Mouse (Mus musculus) limb, embryonic 15.5 days (tissue): Measurements from ENCODE around the gene Gsto2. TPM values are rescaled to one million over a fixed set of nuclear protein-coding genes. Genes with fewer than 3 reads are reported as not detected.
A peak's percentile ranks its signal among the peaks of the same experiment; 100 is the strongest.
"Not testable (repeated sequence)": the region's sequence is repeated elsewhere in the genome, so short reads cannot be mapped to it uniquely, and the experiment has no call there.

Experiments
- ATAC-seq: fragments of 200-750 bp; cut with Nextera tagmentation; 2 replicates; pipeline ENCODE4 v1.8.0; 2017; ENCODE audit warnings: low read depth, moderate TSS enrichment; ENCODE audit not compliant: insufficient number of reproducible peaks, low FRiP score, low TSS enrichment
- H3K27ac ChIP-seq: fragments of 300-500 bp; sonication (generic); 2 replicates; pipeline ENCODE4 v1.5.1; 2015; ENCODE audit warnings: moderate library complexity, mild to moderate bottlenecking, inconsistent platforms
- H3K27me3 ChIP-seq: fragments of 300-500 bp; sonication (generic); 2 replicates; pipeline ENCODE4 v1.6.1; 2015; ENCODE audit warnings: inconsistent platforms
- H3K36me3 ChIP-seq: fragments of 300-500 bp; sonication (generic); 2 replicates; pipeline ENCODE4 v1.6.1; 2015; ENCODE audit warnings: inconsistent platforms
- H3K4me1 ChIP-seq: fragments of 300-500 bp; sonication (generic); 2 replicates; pipeline ENCODE4 v1.6.1; 2015; ENCODE audit warnings: inconsistent platforms
- H3K4me2 ChIP-seq: fragments of 300-500 bp; sonication (generic); 2 replicates; pipeline ENCODE4 v1.6.1; 2015; ENCODE audit warnings: mild to moderate bottlenecking, inconsistent platforms
- H3K4me3 ChIP-seq: fragments of 300-500 bp; sonication (generic); 2 replicates; pipeline ENCODE4 v1.5.1; 2015; ENCODE audit warnings: mild to moderate bottlenecking, inconsistent platforms
- H3K9ac ChIP-seq: fragments of 300-500 bp; sonication (generic); 2 replicates; pipeline ENCODE4 v1.6.1; 2015; ENCODE audit warnings: inconsistent platforms
- H3K9me3 ChIP-seq: fragments of 300-500 bp; sonication (generic); 2 replicates; pipeline ENCODE4 v1.6.1; 2016; ENCODE audit warnings: inconsistent platforms
- whole genome bisulfite sequencing: fragments of 180-500 bp; shearing (Covaris S2); methylation state at CpG from one replicate; pipeline ENCODE4 v1.1.7; 2015; 5-methylcytosine and 5-hydroxymethylcytosine counted together
- polyA plus RNA-seq: library from polyadenylated mRNA; unstranded; fragments of >200 nt; fragmentation: Nextera tagmentation; extraction: Ambion mirVana; gene quantifications from 2 replicates; pipeline ENCODE4 v1.2.1, GENCODE M21; 2015

Gsto2 gene
- polyA plus RNA-seq, 1 experiment from 2014 or later, result 1.1 TPM

DNA sequence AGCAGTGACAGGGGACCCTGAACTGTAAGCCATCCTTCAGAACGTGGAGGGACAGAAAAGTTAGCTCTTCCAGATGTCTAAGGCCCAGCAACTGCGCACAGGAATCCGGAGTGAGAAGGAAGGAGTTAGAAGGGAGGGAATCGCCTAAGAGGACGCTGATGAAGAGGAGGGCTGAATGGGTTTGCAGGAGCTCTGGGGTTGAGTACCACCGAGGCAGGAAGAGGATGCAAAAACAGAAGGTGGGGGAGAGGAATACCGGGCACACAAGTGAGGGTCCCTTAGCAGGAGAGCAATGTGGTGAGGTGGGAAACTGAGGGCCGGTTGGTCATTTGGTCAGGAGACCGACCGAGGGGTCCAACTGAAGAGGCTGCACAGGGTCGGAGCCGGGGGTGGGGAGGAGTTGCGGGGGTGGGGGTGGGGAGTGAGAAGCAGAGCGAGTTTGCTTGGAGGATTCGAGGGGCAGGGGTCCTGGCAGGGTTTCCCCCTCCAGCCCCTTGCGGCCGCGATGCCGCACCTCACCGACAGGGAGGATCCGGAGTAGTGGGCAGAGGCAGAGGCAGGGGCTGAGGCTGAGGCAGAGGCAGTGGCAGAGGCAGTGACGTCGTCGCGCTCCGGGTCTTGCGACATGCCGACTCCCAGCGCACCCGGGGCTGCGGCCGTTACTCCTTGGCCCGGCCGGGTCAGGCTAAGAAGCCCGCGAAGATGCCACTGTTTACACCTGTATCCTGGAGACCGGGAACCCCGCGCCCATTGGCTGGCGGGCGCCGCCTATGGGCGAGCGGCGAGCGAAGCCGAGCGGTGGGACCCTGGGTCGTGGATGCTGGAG lies 28.4 kb upstream of the Gsto2 start:
- whole genome bisulfite sequencing, result 4% methylated on average over 49 of the region's 49 CpGs
- no peaks in the 10 kb centered on the region for H3K9me3 ChIP-seq

DNA sequence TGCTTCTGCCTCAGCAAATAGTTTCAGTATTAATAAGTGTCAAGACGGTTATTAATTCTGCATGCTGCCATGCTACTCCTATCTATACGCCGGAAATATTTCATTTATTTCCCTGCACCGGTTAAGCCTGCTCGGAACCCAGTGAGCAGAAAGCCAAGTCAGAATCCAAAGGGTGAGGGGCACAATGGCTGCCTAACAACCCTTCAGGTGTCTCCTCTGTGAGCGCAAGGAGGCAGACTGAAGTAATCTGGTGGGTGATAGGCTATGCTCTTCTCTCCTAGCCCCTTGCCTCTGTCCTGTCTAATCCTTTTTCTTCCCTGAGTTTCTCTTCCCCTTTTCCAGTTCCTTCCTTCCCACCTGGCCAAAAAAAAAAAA lies 27.8 kb upstream of the Gsto2 start:
- Histone ChIP-seq H3K36me3 (no peaks in the 10 kb centered on the region), H3K27me3 (0 out of 2 replicates have a peak, but pooled peaks cover 8% of the 10 kb centered on the region), H3K27ac (no peak overlapping the region), H3K9ac (no peak overlapping the region), H3K4me2 (peak overlapping the region; percentile 96), H3K4me1 (peaks cover 9% of the 10 kb centered on the region), H3K9me3 (no peaks in the 10 kb centered on the region), H3K4me3 (peak overlapping the region; percentile 53)
- under 1% methylated on average over 6 of the region's 6 CpGs for WGBS
- ATAC-seq, result no peak

More for the DNA sequence above, 28.4 kb upstream of the Gsto2 start:
- ATAC-seq, result peak; percentile 74
- peak overlapping the region; percentile 53 for H3K4me3 ChIP-seq
- H3K27me3 ChIP-seq, result 0 out of 2 replicates have a peak, but pooled peaks cover 8% of the 10 kb centered on the region
- no peaks in the 10 kb centered on the region for H3K36me3 ChIP-seq
- H3K27ac ChIP-seq, result no peak overlapping the region
- H3K9ac ChIP-seq, result no peak overlapping the region
- peak overlapping the region; percentile 96 for H3K4me2 ChIP-seq
- H3K4me1 ChIP-seq, result peaks cover 9% of the 10 kb centered on the region

DNA sequence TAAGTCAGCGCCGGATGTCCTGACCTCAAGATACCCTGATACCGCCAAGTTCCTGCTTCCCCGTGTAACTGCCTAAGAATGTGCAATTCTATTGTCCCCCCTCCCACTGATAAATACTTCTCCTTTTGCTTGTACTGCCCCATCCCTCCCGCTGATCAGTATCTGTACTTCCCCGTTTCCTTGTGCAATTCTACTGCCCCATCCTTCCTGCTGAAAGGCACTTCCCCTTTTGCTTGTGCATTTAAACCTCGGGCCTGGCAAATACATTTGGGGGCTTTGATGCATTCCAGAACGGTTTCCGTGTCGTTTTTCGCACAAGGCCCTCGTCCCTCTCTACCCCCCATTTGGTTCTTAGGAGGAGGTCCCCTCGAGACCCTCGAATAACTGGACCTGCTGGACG lies 24.1 kb upstream of the Gsto2 start:
- H3K9ac ChIP-seq, H3K4me1 ChIP-seq, H3K27me3 ChIP-seq, H3K9me3 ChIP-seq, ATAC-seq, H3K36me3 ChIP-seq, H3K4me3 ChIP-seq, H3K4me2 ChIP-seq, H3K27ac ChIP-seq: not testable (repeated sequence)
- 83% methylated on average over 15 of the region's 15 CpGs for WGBS

DNA sequence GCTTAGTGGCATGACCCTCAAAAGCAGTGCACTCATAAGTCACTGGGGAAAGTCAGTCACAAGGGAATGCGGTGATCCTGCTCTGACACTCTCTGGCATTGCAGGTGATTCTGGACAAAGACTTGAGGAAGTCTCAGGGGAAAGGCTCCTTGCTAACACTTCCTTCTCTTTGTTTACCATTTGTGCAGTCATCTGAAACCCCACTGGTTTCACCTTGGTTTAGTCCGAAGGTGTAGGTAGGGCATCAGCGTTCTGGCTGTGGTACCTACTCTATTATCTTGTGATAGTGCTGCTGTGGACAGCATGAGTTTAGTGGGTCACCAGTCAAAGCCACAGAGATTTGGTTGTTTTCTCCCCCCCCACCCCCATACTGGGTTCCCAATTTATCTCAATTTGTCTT lies 15.6 kb upstream of the Gsto2 start:
- Histone ChIP-seq H3K4me3 (no peak overlapping the region), H3K9me3 (no peaks in the 10 kb centered on the region), H3K27me3 (no peaks in the 10 kb centered on the region), H3K27ac (no peak overlapping the region), H3K9ac (no peak overlapping the region), H3K36me3 (no peaks in the 10 kb centered on the region), H3K4me1 (peaks cover 12% of the 10 kb centered on the region), H3K4me2 (no peak overlapping the region)
- no peak for ATAC-seq
- WGBS, result 92% methylated on average over 3 of the region's 3 CpGs

DNA sequence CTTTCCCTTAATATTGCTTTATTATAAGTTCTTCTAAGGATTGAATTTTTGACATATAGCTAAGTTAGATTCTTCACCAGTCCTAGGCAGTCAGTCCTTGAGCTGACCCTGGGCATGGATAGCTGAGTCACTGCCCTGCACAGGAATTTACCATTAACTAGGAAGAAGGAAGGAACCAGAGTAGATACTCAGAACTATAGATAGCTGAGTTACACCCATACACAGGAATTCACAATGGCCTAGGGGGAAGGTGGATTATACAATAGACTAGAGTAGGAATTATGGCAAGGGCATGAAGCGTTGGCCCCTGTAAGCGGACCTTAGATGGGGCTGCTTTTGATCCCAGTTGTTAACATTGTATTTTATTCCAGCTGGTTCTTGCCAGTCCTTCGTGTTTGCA lies 13.2 kb upstream of the Gsto2 start:
- H3K4me1 ChIP-seq, result peaks cover 16% of the 10 kb centered on the region
- H3K27me3 ChIP-seq, H3K9ac ChIP-seq, ATAC-seq, H3K36me3 ChIP-seq, H3K4me2 ChIP-seq, H3K4me3 ChIP-seq, H3K27ac ChIP-seq, H3K9me3 ChIP-seq: not testable (repeated sequence)
- WGBS, result 76% methylated on average over 3 of the region's 3 CpGs

DNA sequence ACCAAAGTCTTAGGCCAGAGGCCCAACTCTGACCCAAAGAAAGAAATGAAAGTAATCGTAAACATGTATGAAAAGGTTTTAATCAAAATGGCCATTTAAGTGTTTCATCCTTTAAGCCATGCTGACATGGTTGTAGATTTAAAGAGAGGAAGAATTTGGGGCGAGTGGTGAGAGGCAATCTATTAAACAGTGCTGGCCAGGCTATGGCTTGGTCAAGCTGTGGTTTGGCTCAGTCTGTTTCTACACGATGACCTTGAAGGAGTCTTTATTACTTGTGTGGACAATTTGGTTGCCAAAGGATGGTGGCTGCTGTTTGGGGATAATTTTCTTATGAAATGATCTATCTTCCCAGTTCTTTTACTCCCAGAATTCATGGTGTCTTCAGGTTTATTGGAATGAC lies 12.3 kb upstream of the Gsto2 start:
- Histone ChIP-seq H3K4me1 (peaks cover 16% of the 10 kb centered on the region), H3K36me3 (no peaks in the 10 kb centered on the region; the same call in 1 of the 2 replicates), H3K4me2 (no peak overlapping the region), H3K27me3 (no peaks in the 10 kb centered on the region), H3K4me3 (no peak overlapping the region), H3K27ac (no peak overlapping the region), H3K9me3 (no peaks in the 10 kb centered on the region), H3K9ac (no peak overlapping the region)
- 80% methylated on average over 3 of the region's 3 CpGs for whole genome bisulfite sequencing
- no peak for ATAC-seq

DNA sequence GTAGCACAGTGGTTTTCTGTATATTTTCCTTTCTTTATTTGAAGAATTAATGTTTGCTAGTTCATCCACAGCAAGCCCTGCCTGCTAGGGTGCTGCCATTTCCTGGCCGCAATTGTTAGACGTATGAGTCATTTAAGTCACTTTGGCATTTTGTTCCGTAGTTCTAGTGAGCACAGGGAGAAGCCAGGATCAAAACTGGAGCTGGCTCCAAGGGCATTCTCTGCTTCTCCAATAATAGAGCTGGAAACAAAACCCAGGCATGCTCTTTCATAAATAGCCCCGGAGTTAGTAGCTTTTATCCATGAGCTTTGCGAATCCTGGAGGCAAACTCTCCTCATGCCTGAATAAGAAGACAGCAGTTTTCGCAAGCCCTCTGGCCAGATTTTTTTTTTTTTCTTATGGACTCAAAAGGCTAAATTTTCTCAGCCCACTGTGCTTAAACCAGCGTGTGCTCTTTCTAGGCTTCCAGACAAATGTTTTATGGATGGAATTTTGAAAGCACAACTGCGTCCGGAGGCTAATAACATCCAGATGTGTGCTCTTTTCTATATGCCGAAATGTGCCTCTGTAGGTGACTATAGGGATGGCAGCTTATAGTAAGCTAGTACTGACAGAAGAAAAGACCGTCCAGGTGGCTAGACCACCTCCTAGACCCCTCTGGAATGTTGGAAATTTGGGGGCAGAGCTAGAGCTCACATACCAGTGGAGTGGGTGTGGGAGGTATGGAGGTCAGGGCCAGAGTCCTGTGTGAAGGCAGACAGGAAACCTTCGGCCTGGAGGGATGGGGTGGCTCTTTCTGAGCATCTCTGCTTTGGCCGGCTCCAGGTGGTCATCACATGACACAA lies 11.2 kb upstream of the Gsto2 start:
- Histone ChIP-seq H3K36me3 (peaks cover 10% of the 10 kb centered on the region), H3K4me1 (peaks cover 16% of the 10 kb centered on the region), H3K4me2 (peak overlapping the region; percentile 91), H3K27ac (peak overlapping the region; percentile 93), H3K4me3 (peak overlapping the region; percentile 69), H3K27me3 (no peaks in the 10 kb centered on the region), H3K9ac (peak overlapping the region; percentile 20; the same call in 1 of the 2 replicates), H3K9me3 (no peaks in the 10 kb centered on the region)
- 4% methylated on average over 13 of the region's 13 CpGs for WGBS
- ATAC-seq, result peak; percentile 84

DNA sequence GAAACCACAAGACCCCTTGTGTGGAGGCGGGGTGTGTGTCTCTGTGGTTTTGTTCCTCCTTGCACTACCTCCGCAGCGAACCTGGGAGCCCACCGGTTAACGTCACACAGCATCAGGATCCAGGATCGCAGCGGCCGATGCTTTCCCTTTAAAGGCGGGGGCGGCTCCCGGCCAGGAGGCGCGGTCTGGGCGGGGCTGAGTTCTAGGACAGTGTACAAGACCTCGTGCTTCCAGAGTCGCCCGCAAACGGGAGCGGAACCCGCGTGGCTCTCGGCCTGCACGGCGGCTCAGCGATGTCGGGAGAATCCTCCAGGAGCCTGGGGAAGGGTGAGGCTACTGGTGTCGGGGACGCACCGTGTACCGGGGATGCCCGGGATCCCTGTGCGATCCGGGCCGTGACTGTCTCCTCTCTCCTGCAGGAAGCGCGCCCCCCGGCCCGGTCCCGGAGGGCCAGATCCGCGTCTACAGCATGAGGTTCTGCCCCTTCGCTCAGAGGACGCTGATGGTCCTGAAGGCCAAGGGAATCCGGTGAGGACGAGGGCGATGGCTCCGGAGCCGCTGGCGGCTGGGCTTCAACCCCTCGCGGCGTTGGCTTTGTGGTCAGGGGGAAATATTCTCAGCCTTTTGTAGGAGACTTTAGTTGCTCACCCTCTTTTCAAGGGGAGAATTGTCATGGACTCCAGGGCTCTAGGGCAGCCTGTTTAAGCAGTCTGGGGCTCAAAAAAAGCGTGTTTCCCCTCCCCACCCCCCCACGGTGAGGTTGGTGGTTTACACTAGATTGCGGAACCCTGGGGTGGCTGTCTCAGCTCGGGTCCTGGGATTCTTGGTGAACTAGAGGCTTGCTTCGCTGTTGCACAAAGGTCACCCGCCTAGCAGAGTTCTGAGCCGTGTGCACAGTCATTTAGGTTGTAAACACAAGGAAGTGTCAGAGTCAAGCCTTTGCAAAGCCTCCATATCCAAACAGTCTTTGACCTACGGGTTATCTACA lies 10.2 kb upstream of the Gsto2 start, which contains the start of gene Gsto1:
TSS of gene Gsto1 (plus strand) at position 175 of the 988 bp plus-strand sequence.
- Histone ChIP-seq H3K9me3 (no peaks in the 10 kb centered on the region), H3K4me2 (peak within 1 kb of the TSS; percentile 91), H3K4me1 (peaks cover 16% of the 10 kb centered on the region), H3K36me3 (peaks cover 16% of the 10 kb centered on the region), H3K9ac (peak within 1 kb of the TSS; percentile 63), H3K27ac (peak within 1 kb of the TSS; percentile 93), H3K4me3 (peak within 1 kb of the TSS; percentile 69), H3K27me3 (no peaks in the 10 kb centered on the region)
- ATAC-seq, result peak; percentile 93
- WGBS, result under 1% methylated on average over 60 of the region's 60 CpGs

DNA sequence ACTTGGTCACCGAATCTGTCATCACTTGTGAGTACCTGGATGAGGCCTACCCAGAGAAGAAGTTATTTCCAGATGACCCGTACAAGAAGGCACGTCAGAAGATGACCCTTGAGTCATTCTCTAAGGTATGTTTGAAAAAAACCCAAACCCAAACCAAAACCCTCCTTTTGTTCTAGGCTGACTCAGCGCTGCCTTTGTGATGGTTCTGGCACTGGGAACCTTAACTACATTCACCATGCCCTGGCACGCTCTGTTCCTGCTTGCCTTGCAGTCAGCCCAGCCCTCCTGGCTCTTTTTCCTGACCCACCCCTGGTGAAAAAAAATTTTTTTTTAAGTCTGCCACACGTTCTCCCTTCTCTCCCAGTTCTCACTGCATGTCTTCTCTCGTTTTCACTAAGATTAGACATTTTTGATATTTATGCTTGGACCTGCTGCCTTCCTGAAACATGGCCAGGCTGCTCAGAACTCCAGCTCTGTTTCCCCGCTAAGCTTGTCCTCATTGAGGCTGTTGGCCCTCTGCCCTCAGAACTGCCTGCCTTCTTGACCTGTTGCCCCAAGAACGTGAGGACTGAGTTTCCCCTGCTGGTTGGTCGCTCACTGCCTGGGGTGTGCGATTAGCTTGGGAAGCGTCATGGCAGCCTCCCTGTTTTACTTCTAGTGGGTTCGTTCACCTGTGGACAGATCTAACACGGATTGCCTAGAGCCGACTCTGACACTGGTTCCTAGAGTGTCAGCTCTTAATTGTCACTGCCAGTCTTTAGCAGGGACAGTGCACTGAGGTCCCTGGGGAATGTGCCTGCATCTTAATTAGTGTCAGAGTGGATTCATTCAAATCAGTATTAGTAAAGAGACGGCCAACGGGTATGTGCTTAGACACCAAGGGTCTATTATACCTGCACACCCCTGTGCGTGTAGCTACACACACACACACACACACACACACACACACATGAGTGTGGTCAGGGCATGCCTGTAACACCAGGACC lies 7.1 kb upstream of the Gsto2 start:
- H3K9me3 ChIP-seq, result no peaks in the 10 kb centered on the region
- WGBS, result 83% methylated on average over 18 of the region's 18 CpGs
- H3K4me3 ChIP-seq, result no peak overlapping the region
- H3K4me1 ChIP-seq, result peaks cover 16% of the 10 kb centered on the region
- H3K4me2 ChIP-seq, result no peak overlapping the region
- H3K36me3 ChIP-seq, result peaks cover 30% of the 10 kb centered on the region
- H3K27me3 ChIP-seq, result no peaks in the 10 kb centered on the region
- H3K27ac ChIP-seq, result no peak overlapping the region
- no peak for ATAC-seq
- no peak overlapping the region for H3K9ac ChIP-seq

DNA sequence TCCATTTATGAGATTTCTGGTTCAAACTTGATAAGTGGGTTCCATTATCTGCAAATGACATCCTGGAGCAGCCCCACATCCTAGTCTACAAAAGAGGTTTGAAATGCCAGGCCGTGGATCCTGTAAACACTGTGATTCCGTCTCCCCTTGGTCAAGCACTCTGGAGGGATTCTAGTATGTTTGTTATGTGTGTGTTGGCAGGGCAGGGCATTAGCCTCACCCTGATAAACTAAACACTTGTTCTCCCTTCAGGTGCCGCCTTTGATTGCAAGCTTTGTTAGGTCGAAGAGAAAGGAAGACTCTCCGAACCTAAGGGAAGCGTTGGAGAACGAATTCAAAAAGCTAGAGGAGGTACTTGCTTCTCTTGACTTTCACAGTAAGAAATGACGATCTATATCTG lies 6.2 kb upstream of the Gsto2 start:
- Histone ChIP-seq H3K4me3 (no peak overlapping the region), H3K9ac (no peak overlapping the region), H3K27me3 (no peaks in the 10 kb centered on the region), H3K4me2 (no peak overlapping the region), H3K36me3 (peaks cover 33% of the 10 kb centered on the region), H3K4me1 (peaks cover 9% of the 10 kb centered on the region), H3K27ac (no peak overlapping the region), H3K9me3 (no peaks in the 10 kb centered on the region)
- no peak for ATAC-seq
- WGBS, result 93% methylated on average over 8 of the region's 8 CpGs
